Mouse (Mus musculus) hindbrain, embryonic 11.5 days (tissue): ENCODE data around the gene Aebp2. TPM values are rescaled to one million over a fixed set of nuclear protein-coding genes. Genes with fewer than 3 reads are reported as not detected.
A peak's percentile ranks its signal among the peaks of the same experiment; 100 is the strongest.
"Not testable (repeated sequence)": the region's sequence is repeated elsewhere in the genome, so short reads cannot be mapped to it uniquely, and the experiment has no call there.

ENCODE experiments used
- ATAC-seq: fragments of 200-750 bp; cut with Nextera tagmentation; 2 replicates; pipeline ENCODE4 v1.8.0; 2017; ENCODE audit warnings: mild to moderate bottlenecking, moderate TSS enrichment, moderate library complexity; ENCODE audit not compliant: low FRiP score
- DNase-seq: peaks from one replicate; pipeline ENCODE4 v3.0.0-alpha.2; 2015; ENCODE audit warnings: low spot score
- H3K27ac ChIP-seq: fragments of 300-500 bp; sonication (generic); 2 replicates; pipeline ENCODE4 v1.5.1; 2014; ENCODE audit warnings: mild to moderate bottlenecking, low read depth, low read length
- H3K27me3 ChIP-seq: fragments of 300-500 bp; sonication (generic); 2 replicates; pipeline ENCODE4 v1.6.1; 2014; ENCODE audit warnings: mild to moderate bottlenecking, low read length, moderate library complexity, mixed read lengths; ENCODE audit not compliant: control insufficient read depth, insufficient read depth
- H3K36me3 ChIP-seq: fragments of 300-500 bp; sonication (generic); 2 replicates; pipeline ENCODE4 v1.6.1; 2014; ENCODE audit warnings: mild to moderate bottlenecking, low read length, moderate library complexity, mixed read lengths; ENCODE audit not compliant: control insufficient read depth, insufficient read depth
- H3K4me1 ChIP-seq: fragments of 300-500 bp; sonication (generic); replicated peaks from 2 replicates; pipeline ENCODE4 v1.6.1; 2014; ENCODE audit warnings: low read length, mixed read lengths; ENCODE audit not compliant: control insufficient read depth, insufficient read depth
- H3K4me2 ChIP-seq: fragments of 300-500 bp; sonication (generic); replicated peaks from 2 replicates; pipeline ENCODE4 v1.6.1; 2014; ENCODE audit warnings: mild to moderate bottlenecking, low read depth, low read length
- H3K4me3 ChIP-seq: fragments of 300-500 bp; sonication (generic); 2 replicates; pipeline ENCODE4 v1.5.1; 2014; ENCODE audit warnings: low read depth, low read length
- H3K9ac ChIP-seq: fragments of 300-500 bp; sonication (generic); 2 replicates; pipeline ENCODE4 v1.6.1; 2014; ENCODE audit warnings: low read depth, low read length
- H3K9me3 ChIP-seq: fragments of 300-500 bp; sonication (generic); 2 replicates; pipeline ENCODE4 v1.6.1; 2016; ENCODE audit warnings: low read length; ENCODE audit not compliant: control insufficient read depth
- WGBS: fragments of 180-500 bp; shearing (Covaris S2); extraction: QIAGEN DNeasy Blood & Tissue Kit; methylation state at CpG from one replicate; pipeline ENCODE4 v1.1.7; 2014; 5-methylcytosine and 5-hydroxymethylcytosine counted together
- polyA plus RNA-seq: library from polyadenylated mRNA; unstranded; fragments of >200 nt; fragmentation: Nextera tagmentation; extraction: Ambion mirVana; gene quantifications from 2 replicates; pipeline ENCODE4 v1.2.1, GENCODE M21; 2014

Aebp2 gene
- polyA plus RNA-seq, 1 experiment from 2014 or later: 18.9 TPM

- no peaks in the 10 kb centered on the region for H3K27me3 ChIP-seq
- H3K36me3 ChIP-seq: no peaks in the 10 kb centered on the region
- H3K4me1 ChIP-seq: no peaks in the 10 kb centered on the region; the same call in 1 of the 2 replicates
- H3K4me2 ChIP-seq: no peak overlapping the region
- ATAC-seq (no peak), DNase-seq (no peak)
- WGBS: 93% methylated on average over 4 of the region's 4 CpGs
- no peaks in the 10 kb centered on the region for H3K9me3 ChIP-seq
- no peak overlapping the region for H3K27ac ChIP-seq
- no peak overlapping the region for H3K4me3 ChIP-seq
- H3K9ac ChIP-seq: no peak overlapping the region
These were observed 21.3 kb upstream of the Aebp2 start for GRCm38 (mm10) chr6:140601175-140601574.

GRCm38 (mm10) chr6:140603228-140603944, 19.1 kb upstream of the Aebp2 start:
- Histone ChIP-seq H3K36me3 (no peaks in the 10 kb centered on the region), H3K27ac (no peak overlapping the region), H3K4me1 (no peaks in the 10 kb centered on the region; the same call in 1 of the 2 replicates), H3K9ac (no peak overlapping the region), H3K9me3 (no peaks in the 10 kb centered on the region), H3K27me3 (no peaks in the 10 kb centered on the region), H3K4me3 (no peak overlapping the region), H3K4me2 (no peak overlapping the region)
- 12% methylated on average over 8 of the region's 8 CpGs for WGBS
- DNase-seq: peak; percentile 31
- ATAC-seq: peak; percentile 60

- not testable (repeated sequence) for DNase-seq, ATAC-seq, H3K27ac ChIP-seq, H3K4me1 ChIP-seq, H3K4me3 ChIP-seq, H3K27me3 ChIP-seq, H3K9ac ChIP-seq, H3K4me2 ChIP-seq, H3K36me3 ChIP-seq, H3K9me3 ChIP-seq
- 89% methylated on average over 5 of the region's 5 CpGs for WGBS
These were observed 17.3 kb upstream of the Aebp2 start for GRCm38 (mm10) chr6:140605173-140605572.

- H3K27ac ChIP-seq: no peak overlapping the region
- H3K4me2 ChIP-seq: no peak overlapping the region
- no peak for ATAC-seq
- DNase-seq: no peak
- H3K4me1 ChIP-seq: no peaks in the 10 kb centered on the region; the same call in 1 of the 2 replicates
- H3K27me3 ChIP-seq: no peaks in the 10 kb centered on the region
- no peaks in the 10 kb centered on the region for H3K36me3 ChIP-seq
- 73% methylated on average over 3 of the region's 3 CpGs for WGBS
- no peak overlapping the region for H3K4me3 ChIP-seq
- H3K9ac ChIP-seq: no peak overlapping the region
- H3K9me3 ChIP-seq: no peaks in the 10 kb centered on the region
These were observed 16.7 kb upstream of the Aebp2 start for GRCm38 (mm10) chr6:140605732-140606131.

GRCm38 (mm10) chr6:140606534-140606933, 15.9 kb upstream of the Aebp2 start:
- DNase-seq: no peak
- H3K4me3 ChIP-seq: no peak overlapping the region
- no peak for ATAC-seq
- H3K9me3 ChIP-seq: no peaks in the 10 kb centered on the region
- H3K9ac ChIP-seq: no peak overlapping the region
- no peaks in the 10 kb centered on the region for H3K36me3 ChIP-seq
- H3K4me2 ChIP-seq: no peak overlapping the region
- H3K27me3 ChIP-seq: no peaks in the 10 kb centered on the region
- H3K27ac ChIP-seq: no peak overlapping the region
- no peaks in the 10 kb centered on the region; the same call in 1 of the 2 replicates for H3K4me1 ChIP-seq
- WGBS: 59% methylated on average over 10 of the region's 10 CpGs

GRCm38 (mm10) chr6:140608666-140609065, 13.8 kb upstream of the Aebp2 start:
- WGBS: 93% methylated on average over 6 of the region's 6 CpGs
- H3K9ac ChIP-seq: no peak overlapping the region
- ATAC-seq (no peak), DNase-seq (no peak)
- no peak overlapping the region for H3K4me3 ChIP-seq
- H3K27ac ChIP-seq: no peak overlapping the region
- H3K4me1 ChIP-seq: no peaks in the 10 kb centered on the region
- no peaks in the 10 kb centered on the region for H3K36me3 ChIP-seq
- H3K27me3 ChIP-seq: no peaks in the 10 kb centered on the region
- no peak overlapping the region for H3K4me2 ChIP-seq
- no peaks in the 10 kb centered on the region for H3K9me3 ChIP-seq

GRCm38 (mm10) chr6:140609533-140609932, 12.9 kb upstream of the Aebp2 start:
- DNase-seq (no peak), ATAC-seq (no peak)
- no peaks in the 10 kb centered on the region for H3K9me3 ChIP-seq
- H3K27me3 ChIP-seq: no peaks in the 10 kb centered on the region
- H3K9ac ChIP-seq: no peak overlapping the region
- H3K4me1 ChIP-seq: no peaks in the 10 kb centered on the region
- H3K36me3 ChIP-seq: no peaks in the 10 kb centered on the region
- no peak overlapping the region for H3K4me3 ChIP-seq
- H3K4me2 ChIP-seq: no peak overlapping the region
- 85% methylated on average over 4 of the region's 4 CpGs for WGBS
- H3K27ac ChIP-seq: no peak overlapping the region

GRCm38 (mm10) chr6:140610117-140610516, 12.3 kb upstream of the Aebp2 start:
- no peaks in the 10 kb centered on the region for H3K27me3 ChIP-seq
- ATAC-seq: no peak
- no peaks in the 10 kb centered on the region for H3K9me3 ChIP-seq
- no peak overlapping the region for H3K4me2 ChIP-seq
- DNase-seq: no peak
- no peaks in the 10 kb centered on the region for H3K36me3 ChIP-seq
- no peak overlapping the region for H3K4me3 ChIP-seq
- H3K4me1 ChIP-seq: no peaks in the 10 kb centered on the region
- no peak overlapping the region for H3K9ac ChIP-seq
- H3K27ac ChIP-seq: no peak overlapping the region
- WGBS: 90% methylated on average over 5 of the region's 5 CpGs

GRCm38 (mm10) chr6:140611282-140611681, 11.2 kb upstream of the Aebp2 start:
- DNase-seq: no peak
- H3K27me3 ChIP-seq: no peaks in the 10 kb centered on the region
- no peaks in the 10 kb centered on the region for H3K4me1 ChIP-seq
- no peak for ATAC-seq
- H3K36me3 ChIP-seq: no peaks in the 10 kb centered on the region
- no peak overlapping the region for H3K27ac ChIP-seq
- no peak overlapping the region for H3K4me3 ChIP-seq
- no peak overlapping the region for H3K4me2 ChIP-seq
- no peaks in the 10 kb centered on the region for H3K9me3 ChIP-seq
- H3K9ac ChIP-seq: no peak overlapping the region
- 87% methylated on average over 4 of the region's 4 CpGs for WGBS
